In genomic region chr16:20528779-20529178, GRCm38 (mm10) we compare ENCODE assay signal across 1 mouse cellular context.
A peak's percentile ranks its signal among the peaks of the same experiment; 100 is the strongest.
TF ChIP-seq lines count a peak whose summit lies in the region.

No protein-coding gene starts in this region.

TF ChIP-seq in MEL, 35 proteins besides CTCF, POLR2A, EP300 and RAD21 (continued from another document):
- TF ChIP-seq RCOR1 (IDR thresholded peaks at IDR 0.05; ENCODE audit: low read depth, low read length) (peak; percentile 87), NELFE (IDR thresholded peaks at IDR 0.05; ENCODE audit: low read depth, low read length) (no peak), GABPA (IDR thresholded peaks at IDR 0.05; ENCODE audit: low read depth, low read length) (no peak), E2F4 (IDR thresholded peaks at IDR 0.05; ENCODE audit: borderline replicate concordance, low read depth, low read length) (no peak), ELF1 (IDR thresholded peaks at IDR 0.05; ENCODE audit: low read depth, low read length) (no peak), TAL1 (IDR thresholded peaks at IDR 0.05; ENCODE audit: low read length) (peak; percentile 79), TCF12 (IDR thresholded peaks at IDR 0.05; ENCODE audit: low read depth, low read length) (peak; percentile 93), MEF2A (IDR thresholded peaks at IDR 0.05; ENCODE audit: extremely low read depth, insufficient replicate concordance, low read depth, low read length, poor library complexity, severe bottlenecking) (no peak), MAZ (IDR thresholded peaks at IDR 0.05; ENCODE audit: low read depth, low read length) (peak; percentile 72), USF2 (IDR thresholded peaks at IDR 0.05; ENCODE audit: borderline replicate concordance in 1 of 2, insufficient read depth in 1 of 2, low read depth in 1 of 2, low read length in 2 of 2) (no peak), HCFC1 (IDR thresholded peaks at IDR 0.05; ENCODE audit: low read depth, low read length) (peak; percentile 38), NRF1 (IDR thresholded peaks at IDR 0.05; ENCODE audit: insufficient read depth, low read depth, low read length, poor library complexity, severe bottlenecking) (no peak), MAX (IDR thresholded peaks at IDR 0.05; ENCODE audit: low read length) (peak; percentile 64; the same call in 1 of the 2 replicates), ZKSCAN1 (IDR thresholded peaks at IDR 0.05; ENCODE audit: low read depth, low read length) (no peak), MYC (IDR thresholded peaks at IDR 0.05; ENCODE audit: low read depth, low read length) (peak; percentile 73), GATA1 (IDR thresholded peaks at IDR 0.05; ENCODE audit: low read depth, low read length) (peak; percentile 91), JUND (IDR thresholded peaks at IDR 0.05; ENCODE audit: low read depth, low read length) (no peak), MAFK (IDR thresholded peaks at IDR 0.05; ENCODE audit: borderline replicate concordance, low read depth, low read length) (peak; percentile 36; the same call in 1 of the 2 replicates), SMC3 (IDR thresholded peaks at IDR 0.05; ENCODE audit: low read depth, low read length) (no peak; the same call in 1 of the 2 replicates), BHLHE40 (IDR thresholded peaks at IDR 0.05; ENCODE audit: borderline replicate concordance, low read depth, low read length) (no peak), KAT2A (conservative IDR thresholded peaks at IDR 0.05; ENCODE audit: low read depth, low read length) (no peak), ZNF384 (IDR thresholded peaks at IDR 0.05; ENCODE audit: low read depth, low read length) (no peak), SIN3A (IDR thresholded peaks at IDR 0.05; ENCODE audit: low read length) (peak; percentile 84), MYB (IDR thresholded peaks at IDR 0.05; ENCODE audit: low read depth, low read length) (no peak), POLR2AphosphoS2 (IDR thresholded peaks at IDR 0.05; ENCODE audit: low read length) (no peak)
